Mouse (Mus musculus): ENCODE measurements around the gene Lrig1.

DNA sequence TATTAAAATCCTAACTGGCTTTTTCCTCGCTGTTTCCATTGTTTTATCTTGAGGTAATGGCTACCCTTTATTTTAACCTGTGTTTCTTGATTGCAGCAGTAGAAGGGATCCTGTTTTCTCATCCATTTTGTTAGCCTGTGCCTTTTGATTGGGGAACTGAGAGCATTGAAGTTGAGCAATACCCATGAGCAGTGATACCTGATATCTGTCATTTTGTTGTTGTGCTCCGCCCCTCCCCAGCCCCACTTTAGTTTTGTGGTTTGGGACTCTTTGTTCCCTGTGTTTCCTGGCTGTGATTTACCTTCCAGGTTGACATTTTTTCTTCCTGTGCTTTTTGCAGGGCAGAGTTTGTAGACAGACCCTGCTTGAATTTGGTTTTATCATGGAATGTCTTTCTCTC is 131.9 kb downstream of the Lrig1 start:
- no peak for TF ChIP-seq CTCF (IDR thresholded peaks at IDR 0.05; ENCODE audit: insufficient read depth, low read depth, low read length)
- TF ChIP-seq POLR2A (IDR thresholded peaks at IDR 0.05; ENCODE audit: insufficient read depth, low read depth, low read length), result no peak
